ENCODE assay signal across 22 mouse cellular contexts in the genomic region with DNA sequence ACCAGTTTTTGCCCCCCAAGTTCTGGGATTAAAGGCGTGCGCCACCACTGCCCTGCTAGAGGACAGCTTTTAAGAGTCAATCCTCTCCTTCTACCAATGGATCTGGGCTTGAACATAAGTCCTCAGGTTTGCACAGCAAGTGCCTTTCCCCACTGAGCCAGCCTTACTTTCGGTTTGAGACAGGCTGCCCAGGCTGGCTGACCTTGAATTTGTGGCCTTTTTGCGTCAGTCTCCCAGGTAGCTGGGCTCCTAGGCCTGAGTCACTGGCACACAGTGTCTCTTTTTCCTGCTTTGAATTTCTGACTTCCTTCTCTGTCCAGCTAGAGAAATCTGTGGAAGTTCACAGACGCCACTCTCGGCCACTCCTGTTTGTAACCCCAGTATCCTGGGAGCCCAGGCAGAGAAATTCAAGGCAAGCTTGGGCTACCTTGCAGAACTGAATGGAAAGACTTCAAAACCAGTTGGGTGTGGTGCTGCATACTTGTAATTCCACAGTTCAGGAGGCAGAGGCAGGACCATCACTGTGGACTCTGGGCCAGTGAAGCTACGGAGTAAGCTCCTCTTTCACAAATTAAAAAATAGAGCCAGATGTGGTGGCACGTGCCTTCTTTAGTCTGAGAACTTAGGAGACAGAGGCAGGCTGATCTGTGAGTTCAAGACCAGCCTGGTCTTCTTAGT. TPM values are rescaled to one million over a fixed set of nuclear protein-coding genes. Genes with fewer than 3 reads are reported as not detected.
A peak's percentile ranks its signal among the peaks of the same experiment; 100 is the strongest.
DNase-seq lines count a peak whose midpoint lies in the region; ATAC-seq and TF ChIP-seq lines count a peak whose summit lies in the region.
"Had no signal": no experiment of that assay in that cellular context is flagged by ENCODE, and none has a peak within 500 bp of the region (broad histone marks: within the 10 kb centered on the region; RNA-seq: fewer than 3 reads in every experiment).

No protein-coding gene starts in this region.

- H3K79me2 ChIP-seq in CH12.LX (replicated peaks; ENCODE audit: control insufficient read depth, extremely low read depth, insufficient read depth, poor library complexity, severe bottlenecking) = no peaks in the 10 kb centered on the region; the same call in 1 of the 2 replicates

- intact Hi-C loops in left cerebral cortex, adult 2 months (cut with DNase I) = loop anchor here (2.0 kb wide), 1 partner anchor 61 kb away; no protein-coding TSS in a partner anchor

- no peaks in the 10 kb centered on the region for H3K9me3 ChIP-seq in CH12.LX (replicated peaks; ENCODE audit: low read length)
- H3K9me3 ChIP-seq in liver, embryonic 15.5 days (replicated peaks) = no peaks in the 10 kb centered on the region
- no peaks in the 10 kb centered on the region for H3K9me3 ChIP-seq in forebrain, embryonic 15.5 days
- H3K9me3 ChIP-seq: heart, embryonic 10.5 days; kidney, embryonic 15.5 days; midbrain, embryonic 12.5 days had no signal

- no peak for TF ChIP-seq CTCF in CH12.LX (conservative IDR thresholded peaks at IDR 0.05 in 1 of 2, IDR thresholded peaks at IDR 0.05 in 1 of 2; ENCODE audit: low read depth in 2 of 2, low read length in 2 of 2)
- no peak for TF ChIP-seq CTCF in left cerebral cortex, adult 2 months (IDR thresholded peaks at IDR 0.05)

- TF ChIP-seq POLR2A in CH12.LX (IDR thresholded peaks at IDR 0.05; ENCODE audit: low read depth, low read length) = no peak

- DNase-seq in CH12.LX (ENCODE audit: extremely low read depth) (no peak), ES-CJ7 (ENCODE audit: low read depth, low spot score) (peak; percentile 90)
- DNase-seq in adrenal gland, postnatal 36 days = peak; percentile 78 to 86
- no peak for DNase-seq in spleen, adult 18-20 months
- DNase-seq in left cerebral cortex, adult 2 months (ENCODE audit: extremely low spot score in 1 of 2, low spot score in 2 of 2) = no peak
- DNase-seq: cerebellum, adult 11 months; gastrocnemius, postnatal 10 days; heart, postnatal 14 days; right cerebral cortex, postnatal 14 days; thymus, adult 2 months had no signal

- H3K36me3 ChIP-seq in CH12.LX (replicated peaks in 1 of 2; ENCODE audit: control insufficient read depth in 1 of 2, insufficient read depth in 1 of 2, low read length in 1 of 2) = peaks cover 0 to 4% of the 10 kb centered on the region in 2 experiments
- H3K36me3 ChIP-seq in liver, embryonic 15.5 days (replicated peaks) = no peaks in the 10 kb centered on the region
- H3K36me3 ChIP-seq in forebrain, embryonic 15.5 days = no peaks in the 10 kb centered on the region
- H3K36me3 ChIP-seq: heart, embryonic 10.5 days; kidney, embryonic 15.5 days; midbrain, embryonic 12.5 days had no signal

- no peak for ATAC-seq in liver, embryonic 15.5 days (ENCODE audit: insufficient read depth)
- ATAC-seq in forebrain, embryonic 15.5 days (replicated peaks) = no peak
- ATAC-seq: CD4-positive, CD25-positive, alpha-beta regulatory T cell, adult 4 months; hindbrain, embryonic 16.5 days; Patski had no signal

- no peak overlapping the region for H3K4me2 ChIP-seq in CH12.LX (ENCODE audit: insufficient read depth, low read depth, poor library complexity, severe bottlenecking)
- H3K4me2 ChIP-seq in liver, embryonic 15.5 days = no peak overlapping the region
- no peak overlapping the region for H3K4me2 ChIP-seq in forebrain, embryonic 15.5 days (replicated peaks)
- H3K4me2 ChIP-seq: kidney, embryonic 15.5 days; midbrain, embryonic 12.5 days had no signal

- H3K4me3 ChIP-seq in CH12.LX (replicated peaks in 1 of 3; ENCODE audit: low read depth in 2 of 3, low read length in 2 of 3, poor library complexity in 1 of 3) = no peak overlapping the region
- no peak overlapping the region for H3K4me3 ChIP-seq in liver, embryonic 15.5 days (replicated peaks)
- no peak overlapping the region for H3K4me3 ChIP-seq in forebrain, embryonic 15.5 days
- H3K4me3 ChIP-seq in left cerebral cortex, adult 2 months = no peak overlapping the region
- H3K4me3 ChIP-seq: kidney, embryonic 15.5 days; midbrain, embryonic 12.5 days had no signal

- H3K4me1 ChIP-seq in CH12.LX (ENCODE audit: control insufficient read depth in 1 of 2, insufficient read depth in 2 of 2) = peaks cover 19 to 45% of the 10 kb centered on the region in 2 experiments
- H3K4me1 ChIP-seq in liver, embryonic 15.5 days (replicated peaks) = peaks cover 80% of the 10 kb centered on the region
- H3K4me1 ChIP-seq in forebrain, embryonic 15.5 days = no peaks in the 10 kb centered on the region; the same call in 1 of the 2 replicates

- WGBS in liver, embryonic 15.5 days (ENCODE audit: insufficient replicate concordance) = 78% methylated on average over 8 of the region's 8 CpGs
- 83% methylated on average over 8 of the region's 8 CpGs for WGBS in forebrain, embryonic 15.5 days

- H3K27me3 ChIP-seq in CH12.LX (replicated peaks) = peaks cover 2% of the 10 kb centered on the region
- H3K27me3 ChIP-seq in liver, embryonic 15.5 days = peaks cover 7% of the 10 kb centered on the region; the same call in 1 of the 2 replicates
- H3K27me3 ChIP-seq in forebrain, embryonic 15.5 days = no peaks in the 10 kb centered on the region
- H3K27me3 ChIP-seq: kidney, embryonic 15.5 days; Patski had no signal

- TF ChIP-seq EP300 in CH12.LX (IDR thresholded peaks at IDR 0.05; ENCODE audit: low read length) = no peak

- peak overlapping the region; percentile 15; the same call in 1 of the 2 replicates for H3K9ac ChIP-seq in CH12.LX (ENCODE audit: insufficient read depth, low read depth)
- 0 out of 2 replicates have a peak overlapping the region, but pooled peaks have one; percentile 2 for H3K9ac ChIP-seq in liver, embryonic 15.5 days
- no peak overlapping the region for H3K9ac ChIP-seq in forebrain, embryonic 15.5 days (replicated peaks)
- H3K9ac ChIP-seq: kidney, embryonic 15.5 days; liver, embryonic 14.5 days; midbrain, embryonic 12.5 days had no signal

- in situ Hi-C loops in CH12.LX (cut with MboI; ENCODE audit: low pct_ligation_motif_present, low pct_unique_long_range_greater_than_20kb, low sequenced_read_pairs) = no loop called here

- dilution Hi-C loops in CH12.LX (cut with MboI; ENCODE audit: extremely low pct_ligation_motif_present, extremely low pct_unique_long_range_greater_than_20kb, low sequenced_read_pairs) = no loop called here

- TF ChIP-seq RAD21 in CH12.LX (IDR thresholded peaks at IDR 0.05; ENCODE audit: low read depth, low read length) = no peak

- peak overlapping the region; percentile 30; the same call in 1 of the 2 replicates for H3K27ac ChIP-seq in CH12.LX (ENCODE audit: insufficient read depth, low read depth)
- H3K27ac ChIP-seq in liver, embryonic 15.5 days (replicated peaks) = peak overlapping the region; percentile 69
- no peak overlapping the region for H3K27ac ChIP-seq in forebrain, embryonic 15.5 days (replicated peaks)
- no peak overlapping the region for H3K27ac ChIP-seq in left cerebral cortex, adult 2 months
- H3K27ac ChIP-seq: heart, embryonic 10.5 days; liver, embryonic 14.5 days; macrophage; midbrain, embryonic 12.5 days had no signal

TF ChIP-seq in CH12.LX, 34 proteins besides CTCF, POLR2A, EP300 and RAD21:
- TF ChIP-seq USF1 (IDR thresholded peaks at IDR 0.05; ENCODE audit: low read depth, low read length) = no peak
- TF ChIP-seq IRF4 (IDR thresholded peaks at IDR 0.05; ENCODE audit: low read depth, low read length) = peak; percentile 66; the same call in 1 of the 2 replicates
- TF ChIP-seq ZNF384 (IDR thresholded peaks at IDR 0.05; ENCODE audit: low read depth, low read length) = no peak
- no peak for TF ChIP-seq SIN3A (IDR thresholded peaks at IDR 0.05; ENCODE audit: low read length)
- TF ChIP-seq JUND (conservative IDR thresholded peaks at IDR 0.05; ENCODE audit: low read depth, low read length) = no peak

RNA-seq across cellular contexts. Expression of a gene that starts 6.6 kb away (rescaled TPM):
- total RNA-seq in CH12.LX (2012; rRNA removed) (231 and 400 TPM in 2 replicates), CH12.LX (2014; rRNA removed) (97.4 and 131 TPM in 2 replicates)
- polyA plus RNA-seq in CH12.LX (2012; ENCODE audit: insufficient read length, low read depth) = 245 and 301 TPM in 2 replicates
- total RNA-seq in adrenal gland, postnatal 36 days (2021) = 100 to 1,000 TPM; 119 to 188 TPM
- 64.0 and 69.3 TPM in 2 replicates for polyA plus RNA-seq in liver, embryonic 15.5 days (2015; fragmentation: Nextera tagmentation; extraction: Ambion mirVana)
- polyA plus RNA-seq in forebrain, embryonic 15.5 days (2015; fragmentation: Nextera tagmentation; extraction: Ambion mirVana) = 88.1 TPM in 2 replicates
- 10 to 100 TPM; 36.4 to 43.5 TPM for total RNA-seq in left cerebral cortex, adult 2 months (2021)

RNA-seq across cellular contexts. Expression of a gene that starts 28.5 kb away (rescaled TPM):
- total RNA-seq in CH12.LX (2012; rRNA removed) (9.5 and 10.0 TPM in 2 replicates), CH12.LX (2014; rRNA removed) (2.3 and 2.8 TPM in 2 replicates)
- 9.4 and 13.9 TPM in 2 replicates for polyA plus RNA-seq in CH12.LX (2012; ENCODE audit: insufficient read length, low read depth)
- total RNA-seq in adrenal gland, postnatal 36 days (2021) = 10 to 100 TPM; 30.7 to 33.3 TPM
- polyA plus RNA-seq in liver, embryonic 15.5 days (2015; fragmentation: Nextera tagmentation; extraction: Ambion mirVana) = 4.7 and 5.8 TPM in 2 replicates
- polyA plus RNA-seq in forebrain, embryonic 15.5 days (2015; fragmentation: Nextera tagmentation; extraction: Ambion mirVana) = 9.7 and 10.1 TPM in 2 replicates
- 10 to 100 TPM; 37.4 to 40.1 TPM for total RNA-seq in left cerebral cortex, adult 2 months (2021)

RNA-seq across cellular contexts. Expression of a gene that starts 34.3 kb away (rescaled TPM):
- 7.8 and 9.8 TPM in 2 replicates for total RNA-seq in CH12.LX (2012; rRNA removed)
- 2.8 and 3.0 TPM in 2 replicates for total RNA-seq in CH12.LX (2014; rRNA removed)
- polyA plus RNA-seq in CH12.LX (2012; ENCODE audit: insufficient read length, low read depth) = 3.4 and 4.1 TPM in 2 replicates
- 100 to 1,000 TPM in 1 of 2 experiments, 10 to 100 TPM in 1; 83.5 to 129 TPM for total RNA-seq in adrenal gland, postnatal 36 days (2021)
- polyA plus RNA-seq in liver, embryonic 15.5 days (2015; fragmentation: Nextera tagmentation; extraction: Ambion mirVana) = 3.3 and 5.0 TPM in 2 replicates
- polyA plus RNA-seq in forebrain, embryonic 15.5 days (2015; fragmentation: Nextera tagmentation; extraction: Ambion mirVana) = 95.5 and 98.5 TPM in 2 replicates
- total RNA-seq in left cerebral cortex, adult 2 months (2021) = 100 to 1,000 TPM; 149 to 158 TPM

RNA-seq across cellular contexts. Expression of a gene that starts 36.3 kb away (rescaled TPM):
- total RNA-seq in CH12.LX (2012; rRNA removed) (4.1 and 4.2 TPM in 2 replicates), CH12.LX (2014; rRNA removed) (0.65 and 0.79 TPM in 2 replicates)
- 2.3 and 2.6 TPM in 2 replicates for polyA plus RNA-seq in CH12.LX (2012; ENCODE audit: insufficient read length, low read depth)
- total RNA-seq in adrenal gland, postnatal 36 days (2021) = 10 to 100 TPM; 22.6 to 23.5 TPM
- polyA plus RNA-seq in liver, embryonic 15.5 days (2015; fragmentation: Nextera tagmentation; extraction: Ambion mirVana) = 0.21 and 0.38 TPM in 2 replicates
- 0.31 and 0.67 TPM in 2 replicates for polyA plus RNA-seq in forebrain, embryonic 15.5 days (2015; fragmentation: Nextera tagmentation; extraction: Ambion mirVana)
- 1 to 10 TPM; 3.4 to 4.1 TPM for total RNA-seq in left cerebral cortex, adult 2 months (2021)

RNA-seq across cellular contexts. Expression of a gene that starts 43.8 kb away (rescaled TPM):
- not detected in 2 replicates for total RNA-seq in CH12.LX (2012; rRNA removed)
- not detected in 2 replicates for total RNA-seq in CH12.LX (2014; rRNA removed)
- not detected in 2 replicates for polyA plus RNA-seq in CH12.LX (2012; ENCODE audit: insufficient read length, low read depth)
- 10 to 100 TPM; 25.5 to 27.9 TPM for total RNA-seq in adrenal gland, postnatal 36 days (2021)
- polyA plus RNA-seq in liver, embryonic 15.5 days (2015; fragmentation: Nextera tagmentation; extraction: Ambion mirVana) = 0.15 and 0.28 TPM in 2 replicates
- polyA plus RNA-seq in forebrain, embryonic 15.5 days (2015; fragmentation: Nextera tagmentation; extraction: Ambion mirVana) = not detected in 2 replicates
- total RNA-seq in left cerebral cortex, adult 2 months (2021) = not detected
- total RNA-seq: gastrocnemius, postnatal 10 days; heart, postnatal 14 days; layer of hippocampus, adult 18-20 months; left cerebral cortex, postnatal 10 days had no signal
- polyA plus RNA-seq: CD4-positive, CD25-positive, alpha-beta regulatory T cell, adult 4 months; hindbrain, embryonic 16.5 days; liver, embryonic 14.5 days; macrophage had no signal

Comparison
In these comparisons a context has a peak if more than half of its experiments do, and no peak if none do; other contexts are left out.
1. DNase-seq: peak in ES-CJ7 (single experiment) and adrenal gland, postnatal 36 days (2 of 2); none in CH12.LX (single experiment), spleen, adult 18-20 months (0 of 2) and left cerebral cortex, adult 2 months (0 of 2).
2. H3K27ac ChIP-seq: peak in CH12.LX (single experiment) and liver, embryonic 15.5 days (single experiment); none in forebrain, embryonic 15.5 days (single experiment) and left cerebral cortex, adult 2 months (single experiment).
3. RNA of a gene that starts 34.3 kb away (total RNA-seq): 149 to 158 TPM in left cerebral cortex, adult 2 months and 83.5 to 129 TPM in adrenal gland, postnatal 36 days; 2.8 to 9.8 TPM in CH12.LX; every median in the first group is over 4 times any median in the second.